Mouse (Mus musculus) brown adipose tissue, adult 24 weeks (tissue): ENCODE results near the gene Ncaph. TPM values are rescaled to one million over a fixed set of nuclear protein-coding genes. Genes with fewer than 3 reads are reported as not detected.
"Not testable (repeated sequence)": the region's sequence is repeated elsewhere in the genome, so short reads cannot be mapped to it uniquely, and the experiment has no call there.

Experiments used
- H3K27ac ChIP-seq: fragments of 200-500 bp; replicated peaks from 2 replicates; pipeline ENCODE4 v1.5.1; 2012; ENCODE audit warnings: low read depth, mild to moderate bottlenecking, low read length
- H3K4me1 ChIP-seq: fragments of 200-500 bp; 2 replicates; pipeline ENCODE4 v1.6.1; 2012; ENCODE audit warnings: low read length, mixed read lengths; ENCODE audit not compliant: control insufficient read depth, insufficient read depth, insufficient read length
- H3K4me3 ChIP-seq: fragments of 200-500 bp; 2 replicates; pipeline ENCODE4 v1.5.1; 2012; ENCODE audit warnings: low read depth, mild to moderate bottlenecking, low read length, moderate library complexity; ENCODE audit not compliant: insufficient read depth
- polyA plus RNA-seq: library from polyadenylated mRNA; stranded (reverse); fragments of >200 nt; gene quantifications from 2 replicates; pipeline ENCODE4 v1.2.4, GENCODE M21; 2012; ENCODE audit not compliant: missing spikeins, insufficient read depth, insufficient read length

Gene Ncaph
- 1.0 and 1.5 TPM in 2 replicates for polyA plus RNA-seq

DNA sequence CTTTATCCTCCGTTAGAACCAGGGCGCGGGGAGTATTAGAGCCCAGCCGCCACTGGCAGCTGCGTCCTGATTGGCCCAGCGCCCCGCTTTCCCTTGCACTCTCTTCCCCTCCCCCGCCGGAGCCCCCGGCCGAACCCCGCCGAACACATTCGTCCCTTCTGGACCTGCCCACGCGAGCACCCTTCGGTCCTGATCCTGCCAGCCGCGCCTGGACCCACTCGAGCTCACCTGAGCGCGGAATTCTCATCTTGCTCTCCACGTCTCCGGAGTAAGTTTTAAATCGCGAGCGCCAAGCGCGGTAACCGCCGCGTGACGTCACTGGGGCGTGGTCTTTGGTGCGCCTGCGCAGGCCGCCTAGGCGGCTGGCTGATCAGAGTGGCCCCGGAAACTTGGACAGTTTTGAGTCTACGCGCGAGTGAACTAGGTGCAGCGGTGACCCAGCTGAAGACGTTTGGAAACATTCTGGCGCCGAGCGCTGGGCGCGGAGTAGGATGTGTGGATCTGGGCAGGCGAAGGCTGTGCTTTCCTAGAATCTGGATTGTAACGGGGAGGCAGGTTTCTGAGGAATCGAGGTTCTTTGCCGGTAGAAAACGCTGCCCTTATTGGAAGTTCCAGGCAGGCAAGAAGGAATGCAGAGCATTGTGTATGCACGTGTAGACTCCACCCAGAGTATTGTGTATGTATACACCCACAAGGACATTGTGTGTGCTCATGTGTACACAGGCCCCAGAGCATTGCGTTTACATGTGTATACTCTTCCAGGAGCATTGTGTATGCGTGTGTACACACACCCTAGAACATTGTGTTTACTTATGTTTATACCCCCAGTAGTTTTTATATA lies at the start of gene Ncaph:
Gene Ncaph, minus strand, starts transcription at position 334 of the 841 bp plus-strand sequence.
- H3K27ac ChIP-seq, result peak within 1 kb of the TSS; percentile 82
- H3K4me1 ChIP-seq, result peaks cover 5% of the 10 kb centered on the region
- peak within 1 kb of the TSS; percentile 76 for H3K4me3 ChIP-seq

DNA sequence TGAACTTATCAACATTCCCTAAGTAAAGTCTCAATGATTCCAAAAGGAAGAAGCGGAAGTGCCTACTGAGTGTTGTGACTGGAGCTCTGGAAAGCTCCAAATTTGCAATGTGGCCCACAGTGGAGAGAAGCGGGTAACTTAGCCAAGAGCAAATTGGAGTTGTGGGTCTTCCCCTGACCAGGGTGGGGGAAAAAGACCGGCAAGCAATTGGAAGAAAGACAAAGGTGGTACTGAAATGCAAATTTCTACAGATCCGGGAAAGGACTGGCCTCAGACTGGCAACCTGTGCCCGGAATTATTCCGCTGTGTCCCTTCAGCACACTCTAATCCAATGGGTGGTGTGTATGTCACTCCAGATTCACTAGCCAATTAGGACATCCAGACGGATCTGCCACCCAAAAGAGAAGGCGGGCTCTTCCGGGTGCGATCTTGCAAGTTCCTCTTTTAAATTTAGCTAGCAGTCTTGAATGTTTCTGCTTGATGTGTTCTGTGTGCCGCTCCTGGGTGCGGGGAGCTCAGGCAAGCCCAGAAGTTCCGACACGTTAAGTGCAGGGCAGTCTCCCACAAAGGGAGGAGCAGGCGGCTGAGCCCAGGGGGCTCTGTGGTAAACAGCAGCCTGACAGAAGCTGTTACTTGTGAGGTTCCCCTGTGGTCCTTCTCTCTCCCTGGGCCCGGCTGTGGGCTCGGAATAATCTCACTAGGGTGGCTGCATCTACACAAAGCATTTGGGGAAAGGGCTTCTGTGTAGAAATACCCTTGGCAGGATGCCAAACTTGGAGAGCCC lies 49.0 kb upstream of the Ncaph start:
- Histone ChIP-seq H3K4me1 (no peaks in the 10 kb centered on the region), H3K4me3 (peak overlapping the region; percentile 78), H3K27ac (peak overlapping the region; percentile 82)

GRCm38 (mm10) chr2:127166261-127166660 lies 32.5 kb upstream of the Ncaph start:
- H3K4me1 ChIP-seq, result not testable (repeated sequence)

GRCm38 (mm10) chr2:127165675-127166074 lies 31.9 kb upstream of the Ncaph start:
- H3K27ac ChIP-seq, result no peak overlapping the region
- H3K4me1 ChIP-seq, result no peaks in the 10 kb centered on the region
- no peak overlapping the region for H3K4me3 ChIP-seq

More at GRCm38 (mm10) chr2:127166261-127166660, 32.5 kb upstream of the Ncaph start:
- H3K4me3 ChIP-seq, H3K27ac ChIP-seq: not testable (repeated sequence)

DNA sequence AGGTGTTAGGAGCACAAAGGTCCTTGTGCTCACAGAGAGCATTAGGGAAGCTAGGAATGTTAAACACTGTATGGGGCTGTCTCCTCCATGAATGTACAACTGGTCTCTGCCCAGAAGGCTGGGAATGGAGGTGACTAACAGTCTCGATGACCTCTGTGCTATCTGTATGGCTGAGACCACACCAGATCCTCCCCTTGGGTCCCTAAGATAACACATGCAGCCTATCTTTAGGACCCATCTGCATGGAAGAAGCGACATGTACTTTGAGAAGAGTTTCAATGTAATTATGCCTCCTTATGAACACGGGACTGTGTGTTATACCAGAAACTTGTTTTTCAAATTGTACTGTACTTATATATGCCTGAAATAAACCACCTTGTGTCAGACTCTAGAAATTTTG lies 11.9 kb upstream of the Ncaph start:
- no peak overlapping the region for H3K27ac ChIP-seq
- H3K4me1 ChIP-seq, result peaks cover 8% of the 10 kb centered on the region
- H3K4me3 ChIP-seq, result no peak overlapping the region

GRCm38 (mm10) chr2:127143158-127144063 lies 9.7 kb upstream of the Ncaph start, which contains the start of gene Itpripl1:
TSS of gene Itpripl1 (minus strand) at chr2:127143442.
- peaks cover 10% of the 10 kb centered on the region for H3K4me1 ChIP-seq
- peak within 1 kb of the TSS; percentile 77 for H3K27ac ChIP-seq
- H3K4me3 ChIP-seq, result peak within 1 kb of the TSS; percentile 86

- peak overlapping the region; percentile 86 for H3K4me3 ChIP-seq
- peak overlapping the region; percentile 77 for H3K27ac ChIP-seq
- H3K4me1 ChIP-seq, result peaks cover 13% of the 10 kb centered on the region
Measured at GRCm38 (mm10) chr2:127142577-127143157, 8.9 kb upstream of the Ncaph start.

DNA sequence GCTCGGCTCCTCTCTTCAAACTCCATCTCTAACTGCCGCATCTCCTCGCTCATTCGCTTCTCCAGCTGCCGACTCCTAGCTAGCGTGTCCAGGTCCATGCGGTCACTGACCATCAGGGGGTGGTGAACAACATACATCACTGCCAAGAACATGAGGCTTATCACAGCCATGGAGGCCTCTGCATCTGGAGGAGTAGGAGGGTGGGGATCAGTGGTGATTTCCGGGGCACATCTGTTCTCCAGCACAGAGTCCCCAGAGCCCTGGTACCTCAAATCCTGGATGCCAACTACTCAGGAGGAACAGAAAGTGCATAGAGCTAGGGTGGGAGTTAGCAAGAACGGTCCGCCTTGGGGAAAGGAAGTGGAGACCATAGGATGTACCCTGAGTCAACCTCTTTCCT lies 8.3 kb upstream of the Ncaph start:
- Histone ChIP-seq H3K27ac (peak overlapping the region; percentile 77), H3K4me3 (peak overlapping the region; percentile 86), H3K4me1 (peaks cover 13% of the 10 kb centered on the region)

DNA sequence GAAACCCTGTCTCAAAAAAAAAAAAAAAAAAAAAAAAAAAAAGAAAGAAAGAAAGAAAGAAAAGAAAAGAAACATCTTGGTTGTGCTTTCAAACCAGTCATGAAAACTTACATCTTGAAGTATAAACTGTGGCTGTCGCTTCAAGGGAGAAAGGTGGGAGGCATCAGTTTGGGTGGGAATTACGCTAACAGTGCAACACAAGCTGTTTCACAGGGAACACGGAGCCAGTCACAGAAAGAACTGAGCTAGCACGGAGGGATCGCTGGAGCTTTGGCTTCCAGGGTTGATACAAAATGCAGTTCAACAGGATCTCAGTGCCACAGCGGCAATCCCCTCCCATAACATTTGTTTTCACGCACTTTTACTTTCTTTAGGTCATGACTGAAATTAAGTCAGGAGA lies 6.3 kb upstream of the Ncaph start:
- Histone ChIP-seq H3K4me1 (peaks cover 16% of the 10 kb centered on the region), H3K27ac (no peak overlapping the region), H3K4me3 (no peak overlapping the region)

GRCm38 (mm10) chr2:127139605-127140004 lies 5.9 kb upstream of the Ncaph start:
- peaks cover 16% of the 10 kb centered on the region for H3K4me1 ChIP-seq
- H3K27ac ChIP-seq, result peak overlapping the region; percentile 65
- H3K4me3 ChIP-seq, result no peak overlapping the region

GRCm38 (mm10) chr2:127139094-127139493 lies 5.3 kb upstream of the Ncaph start:
- Histone ChIP-seq H3K27ac (peak overlapping the region; percentile 65), H3K4me1 (peaks cover 16% of the 10 kb centered on the region), H3K4me3 (no peak overlapping the region)

DNA sequence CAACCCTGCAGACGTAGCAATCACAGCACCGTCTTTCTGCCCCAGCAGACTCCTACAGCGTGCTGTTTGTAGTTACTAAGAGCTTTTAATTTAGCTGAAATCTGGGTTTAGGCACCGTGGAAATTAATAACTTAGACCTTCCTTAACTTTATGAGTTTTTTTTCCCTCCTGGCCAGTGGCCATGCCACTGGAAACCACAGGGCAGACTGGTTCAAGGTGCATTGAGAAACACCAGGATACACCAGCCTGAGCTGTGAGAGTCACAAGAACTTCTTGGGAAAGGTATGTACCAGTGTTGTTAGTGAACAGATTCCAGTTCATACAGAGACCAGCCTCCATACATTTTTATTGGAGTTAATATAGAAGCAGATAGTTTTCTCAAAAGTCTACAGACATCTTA lies 4.7 kb upstream of the Ncaph start:
- H3K4me1 ChIP-seq, result peaks cover 16% of the 10 kb centered on the region
- peak overlapping the region; percentile 60 for H3K27ac ChIP-seq
- no peak overlapping the region for H3K4me3 ChIP-seq

DNA sequence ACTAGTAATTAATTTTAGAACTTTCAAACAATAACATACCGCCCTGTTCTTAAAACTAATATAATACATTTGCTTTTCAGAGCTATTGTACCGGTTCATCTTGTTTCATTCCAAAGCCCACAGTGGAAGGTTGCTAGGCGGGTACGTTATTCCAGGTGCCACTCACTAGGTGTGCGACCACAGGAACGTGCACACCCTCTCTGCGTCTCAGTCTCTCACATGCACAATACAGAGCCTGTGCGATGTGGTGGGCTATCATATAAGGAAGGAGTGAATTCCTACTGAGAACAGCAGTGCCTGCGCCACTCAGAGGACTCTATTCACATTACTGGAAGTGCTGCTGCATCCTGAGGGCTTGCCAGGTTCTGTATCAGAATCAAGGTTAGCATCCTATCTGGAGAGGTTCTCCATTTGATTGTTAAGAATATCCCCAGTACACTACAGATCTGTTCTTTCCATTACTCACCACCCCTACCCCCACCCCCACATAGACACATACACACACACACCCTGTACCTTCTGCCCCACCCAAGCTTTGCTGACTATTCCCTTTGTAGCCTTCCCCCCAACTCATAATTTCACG lies 4.2 kb upstream of the Ncaph start:
- Histone ChIP-seq H3K27ac (peak overlapping the region; percentile 61), H3K4me3 (no peak overlapping the region), H3K4me1 (peaks cover 16% of the 10 kb centered on the region)

DNA sequence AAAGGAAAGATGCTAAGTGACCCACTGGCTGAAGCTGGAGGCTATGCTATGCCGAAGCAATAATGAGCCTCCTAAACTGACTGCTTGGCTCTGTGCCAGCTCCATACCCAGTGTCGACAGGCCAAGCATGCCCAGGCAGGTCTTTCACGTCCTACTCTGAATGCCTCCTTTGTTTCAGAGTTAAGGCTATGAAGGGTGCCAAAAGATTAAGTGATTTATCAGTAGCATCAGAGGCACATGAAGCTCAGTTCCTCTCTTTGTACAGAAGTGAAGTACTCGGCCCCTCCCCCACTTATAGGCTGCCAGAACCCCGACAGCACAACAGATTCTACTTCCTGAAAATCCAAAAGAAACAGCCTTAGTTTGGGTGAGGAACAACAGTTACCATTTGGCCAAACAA lies 3.2 kb upstream of the Ncaph start:
- H3K4me1 ChIP-seq, result peaks cover 16% of the 10 kb centered on the region
- no peak overlapping the region for H3K4me3 ChIP-seq

More for the DNA sequence above, 3.2 kb upstream of the Ncaph start:
- H3K27ac ChIP-seq, result peak overlapping the region; percentile 59
